Mouse (Mus musculus) G1E-ER4 (cell line): ENCODE measurements around the gene Glcci1. TPM values are rescaled to one million over a fixed set of nuclear protein-coding genes. Genes with fewer than 3 reads are reported as not detected.

Source experiments
- GATA1 ChIP-seq: IDR thresholded peaks from one replicate; pipeline ENCODE4 v1.8.0; 2012; ENCODE audit warnings: low read length, inconsistent platforms
- polyA plus RNA-seq: library from polyadenylated mRNA; stranded (reverse); fragments of >175 nt; gene quantifications from 2 replicates; pipeline ENCODE4 v1.2.3, GENCODE M21; 2012

The Glcci1 gene
- polyA plus RNA-seq, 1 experiment: 23.2 TPM

DNA sequence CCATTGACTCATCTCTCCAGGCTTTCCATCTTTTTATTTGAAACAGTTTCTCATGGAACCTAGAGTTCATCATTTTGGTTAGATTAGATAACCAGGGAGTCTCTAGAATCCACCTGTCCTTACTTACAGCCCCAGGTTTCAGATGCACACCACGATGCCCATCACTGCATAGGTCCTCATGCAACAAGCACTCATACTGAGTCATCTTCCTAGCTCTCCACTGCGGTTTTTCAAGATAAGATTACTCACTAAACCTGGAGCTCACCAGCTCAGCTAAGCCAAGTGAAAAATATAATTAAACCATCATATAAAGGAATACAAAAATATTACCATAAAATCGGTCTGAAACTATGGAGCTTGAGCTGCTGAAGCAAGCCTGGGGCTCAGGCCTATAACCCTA is 74.5 kb downstream of the Glcci1 start:
- no peak for TF ChIP-seq GATA1

DNA sequence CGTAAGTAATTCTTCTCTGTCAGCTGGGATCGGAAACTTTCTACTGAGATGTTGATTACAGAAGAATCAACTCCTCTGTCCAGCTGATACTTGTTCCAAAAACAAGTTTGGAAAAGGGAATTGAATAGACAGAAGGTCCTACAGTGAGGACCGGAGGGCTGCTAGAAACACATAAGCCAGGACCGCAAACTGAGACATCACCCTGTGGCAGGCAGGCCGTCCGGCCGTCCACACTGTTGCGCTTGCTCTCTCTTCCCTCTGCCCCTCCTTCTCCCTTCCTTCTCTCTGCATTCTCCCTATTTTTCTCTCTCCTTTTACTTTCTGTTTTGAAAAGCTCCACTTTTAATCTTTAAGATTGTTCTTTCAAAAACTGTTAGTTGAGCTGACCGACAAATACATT is 82.3 kb downstream of the Glcci1 start:
- no peak for TF ChIP-seq GATA1

DNA sequence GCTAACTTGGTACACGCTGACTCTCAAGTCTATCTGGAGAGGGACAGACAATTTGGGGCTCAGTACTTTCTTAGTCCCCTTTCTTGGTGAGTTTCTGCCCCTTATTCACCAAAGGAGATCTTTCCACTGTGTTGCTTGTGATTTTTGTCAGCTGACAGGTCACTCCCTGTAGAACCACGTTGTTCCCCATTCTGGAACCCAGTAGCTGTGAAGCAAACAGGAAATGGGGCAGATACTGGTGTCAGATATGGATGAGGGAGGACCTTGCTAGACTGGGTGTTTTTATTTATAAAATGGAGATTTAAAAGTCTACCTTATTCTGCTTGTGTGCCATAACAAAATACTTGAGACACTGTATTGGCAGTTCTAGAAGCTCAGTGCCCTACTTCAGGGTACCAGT is 108.0 kb downstream of the Glcci1 start:
- TF ChIP-seq GATA1: no peak

DNA sequence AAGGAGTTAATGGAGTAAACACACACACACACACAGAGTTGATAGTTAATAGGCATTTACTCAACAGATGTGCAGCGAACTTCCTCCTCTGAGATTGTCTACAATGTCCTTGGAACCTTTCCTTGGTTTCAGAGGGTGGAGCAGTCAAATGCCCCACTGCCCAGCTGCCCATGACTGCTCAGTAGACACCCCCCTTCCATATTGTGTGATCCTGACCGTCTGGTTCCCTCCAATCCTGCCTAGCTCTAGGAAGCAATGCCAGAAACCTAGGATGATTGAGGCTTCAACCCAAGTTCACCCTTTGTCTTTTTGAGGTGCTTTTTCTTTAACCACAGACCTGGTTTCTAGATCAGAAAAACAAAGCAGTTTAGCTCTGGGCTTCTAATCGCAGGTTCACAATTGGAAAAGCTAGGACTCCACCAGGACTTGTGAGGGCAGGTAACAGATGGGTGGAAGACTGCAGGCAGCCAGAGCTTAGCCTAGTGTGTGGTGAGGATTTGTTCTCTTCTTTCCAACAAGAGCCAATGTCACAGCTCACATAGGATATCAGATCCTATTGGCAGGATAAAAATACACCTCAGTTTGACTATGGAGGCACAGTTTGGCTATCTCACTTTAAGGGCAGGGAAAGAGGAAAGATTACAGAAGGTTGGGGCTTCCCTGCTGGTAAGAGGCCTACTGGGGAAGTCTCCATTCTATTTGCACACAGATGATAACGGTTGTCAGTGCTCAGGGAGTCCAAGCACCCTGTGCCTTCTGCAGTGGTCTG is 110.4 kb downstream of the Glcci1 start:
- TF ChIP-seq GATA1: no peak

DNA sequence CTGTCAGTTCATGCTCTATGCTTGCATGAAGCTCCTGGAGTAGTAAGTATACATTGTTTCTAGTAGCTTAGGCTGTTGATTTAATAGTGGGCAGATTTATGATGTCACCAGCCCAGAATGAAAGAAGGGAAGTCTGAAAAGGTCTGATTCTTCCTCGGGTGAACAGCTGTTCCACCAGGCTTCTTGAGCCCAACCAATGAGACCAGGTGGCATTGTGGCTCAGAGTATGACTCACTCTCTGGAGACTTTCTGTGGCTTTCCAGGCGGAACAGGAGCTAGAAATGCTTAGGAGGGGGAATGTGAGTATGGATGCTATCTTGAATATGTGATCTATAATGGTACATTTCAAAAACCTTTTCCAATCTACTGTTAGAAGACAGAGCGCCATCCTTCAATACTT is 113.6 kb downstream of the Glcci1 start:
- TF ChIP-seq GATA1: no peak

DNA sequence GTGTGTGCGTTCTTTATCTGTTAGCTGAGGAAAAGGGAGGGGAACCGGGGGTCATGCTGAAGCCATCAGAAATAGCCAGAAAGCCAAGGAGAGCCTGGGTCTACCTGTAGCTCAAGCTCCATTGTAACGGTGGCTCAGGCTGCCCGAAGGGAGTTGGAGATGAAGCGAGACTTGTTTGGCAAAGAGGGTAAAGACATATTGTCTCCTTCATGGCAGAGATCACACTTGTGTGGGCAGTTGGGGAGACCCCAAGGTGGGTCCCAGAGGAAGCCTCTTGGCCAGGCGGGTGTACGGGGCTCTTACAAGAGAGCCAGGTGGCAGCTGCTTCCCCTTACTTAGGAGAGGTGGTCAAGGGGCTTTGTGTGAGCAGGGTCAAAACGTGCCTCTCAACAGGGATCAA is 118.8 kb downstream of the Glcci1 start:
- TF ChIP-seq GATA1: no peak

DNA sequence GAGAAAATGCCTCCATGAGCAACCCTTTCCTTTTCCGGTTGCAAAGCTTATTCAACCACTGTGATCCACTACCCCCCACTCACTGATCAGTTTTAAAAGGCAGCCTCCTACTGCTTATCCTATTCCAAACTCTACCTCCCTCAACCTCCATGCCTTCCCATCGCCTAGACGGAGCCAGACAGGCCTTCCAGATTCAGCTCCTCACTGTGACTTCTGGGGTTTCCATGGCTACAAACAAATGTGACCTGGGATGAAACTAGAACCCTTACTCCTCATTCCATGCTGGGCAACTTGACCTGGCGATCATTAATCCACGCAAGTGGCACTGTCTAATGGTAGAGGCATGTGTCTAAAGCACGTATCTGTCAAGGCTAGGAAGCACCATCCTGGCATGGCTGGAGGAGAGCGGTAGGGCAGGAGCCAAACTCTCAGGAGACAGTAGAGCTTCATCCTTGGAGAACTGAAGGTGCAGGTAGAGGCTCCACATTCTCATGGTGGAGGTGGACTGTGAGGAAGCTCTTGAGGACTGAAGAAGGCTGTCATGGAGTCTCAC is 119.4 kb downstream of the Glcci1 start:
- no peak for TF ChIP-seq GATA1

DNA sequence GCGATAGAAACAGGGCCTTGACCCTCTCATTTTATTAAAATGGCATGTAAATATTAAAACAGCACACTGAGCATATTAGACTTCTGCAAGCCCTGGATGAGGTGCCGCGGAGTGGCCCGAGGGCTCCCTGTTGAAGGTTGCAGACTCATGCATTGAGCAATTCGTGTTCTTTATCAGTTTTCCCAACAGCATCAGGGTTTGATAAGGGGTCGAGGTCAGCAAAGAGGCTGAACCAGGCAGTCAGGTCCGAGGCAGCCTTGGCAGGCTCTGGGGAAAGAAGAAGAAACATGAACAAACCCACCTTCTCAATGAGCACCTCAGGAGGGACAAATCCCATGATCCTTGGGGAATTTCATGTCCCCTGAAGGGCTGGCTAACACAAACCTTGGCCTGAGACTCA is 121.1 kb downstream of the Glcci1 start:
- peak; percentile 45 for TF ChIP-seq GATA1

DNA sequence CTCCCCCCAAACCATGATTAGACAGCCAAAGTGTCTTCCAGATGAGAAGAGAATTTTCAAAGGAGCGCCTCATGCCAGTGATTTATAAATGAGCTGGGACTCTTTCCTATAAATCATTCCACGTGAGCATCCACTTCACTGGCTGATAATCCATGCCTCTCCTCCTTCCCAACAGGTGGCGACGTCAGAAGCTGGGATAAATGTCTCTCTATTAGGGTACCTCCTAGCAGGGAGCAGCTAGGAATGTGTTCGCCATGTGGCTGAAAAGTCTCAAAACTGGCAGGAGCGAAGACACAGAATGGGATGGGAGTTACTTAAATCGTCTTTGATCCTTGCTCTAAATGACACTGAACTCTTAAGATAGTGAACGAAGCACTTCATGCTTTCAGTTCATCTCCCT is 122.0 kb downstream of the Glcci1 start:
- no peak for TF ChIP-seq GATA1

DNA sequence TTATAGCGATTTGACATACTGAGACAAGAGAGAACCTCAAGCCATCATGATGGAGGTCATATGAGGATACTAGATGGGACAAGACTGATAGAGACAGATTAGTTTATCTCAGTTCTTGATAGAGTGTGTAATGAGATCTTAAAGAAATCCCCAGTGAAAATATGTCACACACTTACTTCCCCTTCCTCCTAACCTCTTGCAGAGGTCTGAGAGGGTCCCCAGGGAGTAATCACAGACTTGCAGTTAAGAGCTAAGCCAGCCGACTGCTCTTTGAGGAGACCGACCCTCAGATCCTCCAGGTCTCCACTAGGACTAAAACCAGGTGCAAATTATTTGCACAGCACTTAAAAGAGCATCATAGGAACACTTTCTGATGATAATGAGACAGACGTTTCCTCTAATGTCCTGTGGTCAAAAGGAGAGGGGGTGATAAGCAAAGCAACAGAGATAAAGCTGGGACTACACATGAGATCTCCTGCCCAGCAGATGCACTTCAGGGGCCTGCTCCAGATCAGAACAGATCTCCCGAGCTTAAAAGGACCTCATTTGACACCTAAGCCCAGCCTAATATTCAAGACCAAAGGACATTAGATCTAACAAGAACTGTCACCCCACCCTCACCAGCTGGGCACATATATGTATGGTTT is 122.7 kb downstream of the Glcci1 start:
- peak; percentile 95 for TF ChIP-seq GATA1

DNA sequence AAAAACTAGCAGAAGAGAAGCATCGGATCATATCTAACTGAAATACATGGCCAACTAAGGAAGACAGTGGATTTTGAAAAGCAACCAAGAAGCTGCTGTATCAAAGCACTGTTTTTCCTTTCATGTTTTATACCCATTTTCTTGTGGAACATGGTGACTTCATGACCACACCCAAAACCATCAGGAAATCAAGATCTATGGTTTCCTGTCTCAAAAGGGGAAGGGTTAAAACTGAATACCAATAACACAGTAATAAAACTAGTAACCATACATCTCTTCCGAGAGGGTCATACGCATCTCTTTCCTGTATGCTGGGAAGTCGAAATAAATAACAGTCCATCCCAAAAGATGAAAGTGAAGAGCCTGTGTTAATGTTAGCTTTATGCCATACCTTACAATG is 123.3 kb downstream of the Glcci1 start:
- no peak for TF ChIP-seq GATA1

DNA sequence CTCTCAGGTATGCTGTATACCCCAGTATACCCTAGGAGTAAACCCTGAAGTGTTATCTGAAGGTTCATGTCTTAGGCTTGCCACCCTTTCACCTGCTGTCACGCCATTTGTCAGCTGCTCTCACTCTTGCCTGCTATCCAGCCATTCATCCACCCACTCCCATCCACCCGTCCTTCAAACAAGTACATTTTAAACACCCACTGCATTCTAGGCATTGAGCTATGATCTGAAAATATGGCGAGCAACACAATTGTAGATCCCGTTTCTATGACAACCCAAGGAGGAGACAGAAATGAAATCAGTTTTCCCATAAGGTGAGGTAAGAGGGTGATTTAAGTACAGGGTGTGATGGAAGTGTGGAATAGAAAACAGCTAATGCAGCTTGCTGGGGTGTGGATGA is 128.7 kb downstream of the Glcci1 start:
- TF ChIP-seq GATA1: no peak

DNA sequence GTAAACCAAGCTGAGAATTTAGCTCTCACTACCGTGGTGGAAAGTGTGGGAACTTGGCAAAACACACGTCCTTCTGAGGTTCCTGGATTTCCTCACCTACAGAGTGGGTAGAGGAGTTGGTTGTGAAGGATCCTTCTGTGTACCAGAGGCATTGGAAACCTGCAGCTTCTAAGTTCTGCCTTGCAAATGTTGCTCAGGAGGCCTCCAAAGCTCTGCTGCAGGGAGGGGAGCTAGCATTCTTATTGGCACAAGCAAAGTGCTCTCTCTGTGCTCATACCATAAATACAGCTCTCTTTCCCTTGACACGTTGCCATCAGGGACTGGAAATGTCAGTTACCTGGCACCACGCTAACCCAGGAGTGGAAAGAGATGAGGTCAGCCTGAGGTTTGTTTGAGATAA is 129.5 kb downstream of the Glcci1 start:
- no peak for TF ChIP-seq GATA1

DNA sequence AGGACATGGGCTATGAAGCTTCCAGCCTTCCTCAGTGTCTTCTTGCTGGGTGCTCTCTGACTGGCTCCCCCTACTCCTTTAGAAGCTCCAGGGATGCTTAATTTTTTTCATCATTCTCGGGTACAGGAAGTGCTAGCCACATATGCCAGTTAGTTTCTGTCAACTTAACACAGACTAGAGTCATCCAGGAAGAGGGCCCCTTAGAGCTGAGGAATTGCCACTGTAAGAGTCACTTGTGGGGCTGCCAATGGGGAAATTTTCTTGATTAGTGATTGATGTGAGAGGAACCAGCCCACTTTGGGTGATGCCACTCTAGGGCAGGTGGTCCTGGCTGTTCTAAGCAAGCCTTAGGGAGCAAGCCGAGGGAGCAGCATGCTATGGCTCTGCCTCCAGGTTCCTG is 130.1 kb downstream of the Glcci1 start:
- no peak for TF ChIP-seq GATA1

DNA sequence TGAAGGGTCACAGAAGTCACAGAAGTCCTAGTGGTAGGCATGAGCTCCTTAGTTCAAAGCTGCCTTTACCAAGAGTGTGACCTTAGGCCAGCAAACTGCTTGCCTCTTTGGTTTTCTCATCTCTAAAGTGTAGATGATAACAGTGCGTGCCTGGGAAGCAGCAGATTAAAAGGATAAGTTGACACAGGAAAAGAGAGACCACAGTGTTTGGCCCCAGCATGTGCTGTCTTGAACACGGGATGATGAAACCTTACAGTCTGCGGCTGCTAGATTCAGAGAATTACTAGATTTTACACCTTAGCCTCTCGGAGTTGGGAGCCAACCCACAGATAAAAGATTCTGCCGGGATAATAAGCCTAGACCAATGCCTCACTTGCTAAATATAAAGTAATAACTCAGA is 131.5 kb downstream of the Glcci1 start:
- TF ChIP-seq GATA1: no peak

DNA sequence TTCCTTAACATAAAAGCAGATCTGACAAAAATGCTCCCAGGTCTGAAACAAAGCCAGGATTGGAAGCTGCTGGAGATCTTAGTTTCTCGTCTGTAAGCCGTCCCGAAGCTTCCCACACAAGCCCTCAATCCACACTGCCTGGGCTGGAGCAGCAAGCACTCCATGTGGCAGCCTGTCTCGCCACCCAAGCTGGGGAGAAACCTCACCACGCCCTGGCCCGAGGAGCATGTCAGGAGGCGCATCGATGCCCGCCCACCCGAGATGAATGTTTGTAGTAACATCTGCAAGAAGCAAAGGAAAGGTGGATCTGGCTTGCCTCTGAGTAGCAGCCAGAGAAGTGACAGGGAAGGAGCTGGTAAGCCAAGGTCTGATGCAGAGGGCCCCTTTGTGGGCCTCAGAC is 135.3 kb downstream of the Glcci1 start:
- no peak for TF ChIP-seq GATA1

DNA sequence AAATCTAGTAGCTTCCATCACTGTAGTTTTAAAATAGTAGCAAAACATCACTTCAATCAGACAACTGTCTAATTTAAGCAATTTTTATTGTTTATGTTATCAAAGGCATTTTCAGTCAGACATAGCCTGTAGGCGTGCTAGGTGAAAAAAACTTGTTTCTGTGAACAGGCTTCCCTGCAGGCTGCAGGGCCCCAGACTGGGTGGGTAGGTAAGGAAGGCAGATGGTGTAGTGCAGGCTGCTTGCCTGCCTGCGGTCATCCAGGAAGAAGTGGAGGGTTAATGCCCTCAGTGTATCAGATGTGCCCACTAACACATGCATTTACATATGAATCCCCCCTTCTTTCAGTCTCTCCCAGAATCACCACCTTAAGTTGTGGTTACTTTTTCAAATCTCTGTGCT is 136.3 kb downstream of the Glcci1 start:
- TF ChIP-seq GATA1: no peak
